Mouse (Mus musculus) limb, embryonic 14.5 days (tissue): ENCODE measurements around the gene Dffb. TPM values are rescaled to one million over a fixed set of nuclear protein-coding genes. Genes with fewer than 3 reads are reported as not detected.
A peak's percentile ranks its signal among the peaks of the same experiment; 100 is the strongest.

Source experiments
- ATAC-seq: fragments of 200-750 bp; cut with Nextera tagmentation; 2 replicates; pipeline ENCODE4 v1.8.0; 2017; ENCODE audit warnings: low read depth, moderate number of reproducible peaks, moderate TSS enrichment; ENCODE audit not compliant: low FRiP score
- DNase-seq: peaks from one replicate; pipeline ENCODE4 v3.0.0-alpha.2; 2015; ENCODE audit warnings: low spot score
- H3K27ac ChIP-seq: fragments of 300-500 bp; sonication (generic); replicated peaks from 2 replicates; pipeline ENCODE4 v1.5.1; 2014; ENCODE audit warnings: low read depth, mild to moderate bottlenecking, low read length, moderate library complexity, mixed read lengths
- H3K27me3 ChIP-seq: fragments of 300-500 bp; sonication (generic); 2 replicates; pipeline ENCODE4 v1.6.1; 2014; ENCODE audit warnings: low read length, mixed read lengths; ENCODE audit not compliant: control insufficient read depth, insufficient read depth
- H3K36me3 ChIP-seq: fragments of 300-500 bp; sonication (generic); 2 replicates; pipeline ENCODE4 v1.6.1; 2014; ENCODE audit warnings: mild to moderate bottlenecking, low read length, moderate library complexity, mixed read lengths; ENCODE audit not compliant: control insufficient read depth, insufficient read depth
- H3K4me1 ChIP-seq: fragments of 300-500 bp; sonication (generic); 2 replicates; pipeline ENCODE4 v1.6.1; 2014; ENCODE audit warnings: antibody characterized with exemption, low read length, mixed read lengths; ENCODE audit not compliant: control insufficient read depth, insufficient read depth
- H3K4me2 ChIP-seq: fragments of 300-500 bp; sonication (generic); replicated peaks from 2 replicates; pipeline ENCODE4 v1.6.1; 2014; ENCODE audit warnings: low read depth, mild to moderate bottlenecking, low read length, moderate library complexity; ENCODE audit not compliant: severe bottlenecking
- H3K4me3 ChIP-seq: fragments of 300-500 bp; sonication (generic); replicated peaks from 2 replicates; pipeline ENCODE4 v1.5.1; 2014; ENCODE audit warnings: low read length
- H3K9ac ChIP-seq: fragments of 300-500 bp; sonication (generic); 2 replicates; pipeline ENCODE4 v1.6.1; 2014; ENCODE audit warnings: mild to moderate bottlenecking, low read depth, low read length, moderate library complexity; ENCODE audit not compliant: severe bottlenecking
- H3K9me3 ChIP-seq: fragments of 300-500 bp; sonication (generic); 2 replicates; pipeline ENCODE4 v1.6.1; 2016; ENCODE audit warnings: low read length; ENCODE audit not compliant: control insufficient read depth
- POLR2A ChIP-seq: fragments of 200-500 bp; IDR thresholded peaks from 2 replicates; pipeline ENCODE4 v1.8.0; 2012; ENCODE audit warnings: inconsistent platforms, mild to moderate bottlenecking, moderate library complexity, borderline replicate concordance; ENCODE audit not compliant: insufficient read depth, insufficient read length; ENCODE audit errors: extremely low read depth
- WGBS: fragments of 180-500 bp; shearing (Covaris S2); extraction: QIAGEN DNeasy Blood & Tissue Kit; methylation state at CpG from one replicate; pipeline ENCODE4 v1.1.7; 2014; 5-methylcytosine and 5-hydroxymethylcytosine counted together
- polyA plus RNA-seq, 2 experiments: library from polyadenylated mRNA; depleted of rRNA in 1 of 2; stranded (reverse) in 1 of 2; unstranded in 1 of 2; fragments of >200 nt; fragmentation: Nextera tagmentation in 1 of 2; extraction: Ambion mirVana in 1 of 2; gene quantifications; 2 replicates each; pipeline versions ENCODE4 v1.2.1 to v1.2.3; 2012 to 2014

The Dffb gene
- polyA plus RNA-seq, 2 experiments: 10.5 to 28.8 TPM

DNA sequence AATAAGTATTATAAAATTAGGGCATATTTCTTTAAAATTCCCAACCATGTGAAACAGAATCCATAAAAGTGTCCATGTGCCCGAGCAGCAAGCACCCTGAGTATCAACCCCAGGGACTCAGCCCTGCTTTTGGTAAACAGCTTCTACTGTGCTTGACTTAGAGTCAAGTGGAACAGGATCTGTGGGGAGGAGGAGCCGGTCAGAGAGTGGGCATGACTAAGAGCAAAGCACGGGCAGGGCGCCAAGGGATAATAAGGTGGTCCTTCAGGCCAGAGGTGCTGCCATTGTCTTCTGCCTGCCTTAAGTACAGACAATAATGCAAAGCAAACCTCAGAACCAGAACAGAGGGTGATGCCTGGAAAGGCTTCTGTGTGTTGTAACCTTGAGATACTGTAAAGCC is 32.8 kb upstream of the Dffb start:
- Histone ChIP-seq H3K27me3 (no peaks in the 10 kb centered on the region), H3K9me3 (no peaks in the 10 kb centered on the region), H3K4me1 (peaks cover 1% of the 10 kb centered on the region), H3K9ac (no peak overlapping the region), H3K27ac (no peak overlapping the region), H3K36me3 (peaks cover 46% of the 10 kb centered on the region), H3K4me2 (no peak overlapping the region), H3K4me3 (no peak overlapping the region)
- no peak for ATAC-seq
- no peak for TF ChIP-seq POLR2A
- 74% methylated on average over 4 of the region's 4 CpGs for WGBS
- DNase-seq: no peak

DNA sequence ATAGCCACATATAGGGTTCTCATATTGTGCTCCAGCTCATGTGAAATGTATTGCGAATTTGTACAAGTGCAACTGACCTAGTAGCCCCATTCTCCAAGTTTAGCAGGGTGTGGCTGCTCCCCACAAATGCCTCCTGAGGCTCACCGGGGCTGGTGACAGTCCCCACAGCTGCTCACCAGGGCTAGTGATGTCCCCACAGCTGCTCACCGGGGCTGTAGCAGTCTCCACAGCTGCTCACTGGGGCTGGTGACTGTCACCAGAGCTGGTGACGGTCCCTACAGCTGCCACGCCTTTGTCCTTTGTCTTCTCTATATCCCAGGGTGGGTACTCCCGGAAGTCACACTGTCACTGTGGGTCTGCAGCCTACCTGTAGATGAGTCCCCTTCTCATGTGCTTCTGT is 31.3 kb upstream of the Dffb start:
- peaks cover 55% of the 10 kb centered on the region for H3K36me3 ChIP-seq
- no peaks in the 10 kb centered on the region for H3K27me3 ChIP-seq
- DNase-seq: no peak
- no peak for TF ChIP-seq POLR2A
- no peak overlapping the region for H3K27ac ChIP-seq
- no peak overlapping the region for H3K9ac ChIP-seq
- 88% methylated on average over 6 of the region's 6 CpGs for WGBS
- H3K4me1 ChIP-seq: no peaks in the 10 kb centered on the region
- ATAC-seq: no peak
- H3K9me3 ChIP-seq: no peaks in the 10 kb centered on the region
- H3K4me3 ChIP-seq: no peak overlapping the region
- H3K4me2 ChIP-seq: no peak overlapping the region

DNA sequence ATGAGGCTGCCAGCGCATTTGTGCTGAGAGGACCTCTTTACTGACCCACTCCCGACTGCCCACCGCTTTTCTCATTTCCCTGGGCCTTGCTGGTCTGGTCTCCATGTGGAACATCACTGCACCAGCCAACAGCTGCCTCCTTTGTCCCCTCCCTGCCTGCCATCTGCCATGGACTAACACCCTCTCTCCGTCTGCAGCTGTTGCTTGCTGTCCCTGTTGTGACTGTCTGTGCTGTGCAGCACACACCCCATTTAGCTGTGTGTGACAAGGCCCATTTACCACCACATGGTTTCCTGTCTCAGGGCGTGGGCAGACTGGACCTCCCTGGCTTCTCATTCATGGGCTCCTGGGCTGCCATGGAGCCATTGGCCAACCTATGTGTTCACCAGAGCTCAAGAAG is 30.6 kb upstream of the Dffb start:
- H3K36me3 ChIP-seq: peaks cover 55% of the 10 kb centered on the region
- no peak for DNase-seq
- 85% methylated on average over 5 of the region's 5 CpGs for WGBS

DNA sequence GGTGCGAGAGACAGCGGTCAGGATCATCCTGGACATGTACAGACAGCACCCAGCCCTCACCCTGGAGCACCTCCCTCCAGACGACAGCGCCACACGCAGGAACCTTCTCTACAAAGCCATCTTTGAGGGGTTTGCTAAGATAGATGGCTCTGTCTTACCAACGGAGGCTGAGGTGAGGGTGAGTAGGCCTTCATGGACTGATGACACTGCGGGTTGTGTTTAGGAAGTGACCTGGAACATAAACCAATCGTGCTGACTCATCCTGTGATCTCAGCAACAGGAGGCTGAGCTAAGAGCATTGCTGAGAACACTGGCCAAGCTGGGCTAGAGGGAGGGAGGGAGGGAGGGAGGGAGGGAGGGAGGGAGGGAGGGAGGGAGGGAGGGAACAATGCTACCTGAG is 18.6 kb upstream of the Dffb start:
- no peak for DNase-seq
- Histone ChIP-seq H3K4me2 (no peak overlapping the region), H3K9me3 (no peaks in the 10 kb centered on the region), H3K4me1 (no peaks in the 10 kb centered on the region), H3K9ac (no peak overlapping the region), H3K27me3 (no peaks in the 10 kb centered on the region), H3K4me3 (no peak overlapping the region), H3K27ac (no peak overlapping the region), H3K36me3 (peaks cover 87% of the 10 kb centered on the region)
- no peak for TF ChIP-seq POLR2A
- WGBS: 83% methylated on average over 8 of the region's 8 CpGs
- no peak for ATAC-seq

More for the DNA sequence above, 30.6 kb upstream of the Dffb start:
- H3K4me1 ChIP-seq: no peaks in the 10 kb centered on the region
- H3K9ac ChIP-seq: no peak overlapping the region
- no peak for TF ChIP-seq POLR2A
- no peak overlapping the region for H3K4me3 ChIP-seq
- H3K9me3 ChIP-seq: no peaks in the 10 kb centered on the region
- peak; percentile 46 for ATAC-seq
- no peak overlapping the region for H3K27ac ChIP-seq
- H3K27me3 ChIP-seq: no peaks in the 10 kb centered on the region
- H3K4me2 ChIP-seq: no peak overlapping the region

DNA sequence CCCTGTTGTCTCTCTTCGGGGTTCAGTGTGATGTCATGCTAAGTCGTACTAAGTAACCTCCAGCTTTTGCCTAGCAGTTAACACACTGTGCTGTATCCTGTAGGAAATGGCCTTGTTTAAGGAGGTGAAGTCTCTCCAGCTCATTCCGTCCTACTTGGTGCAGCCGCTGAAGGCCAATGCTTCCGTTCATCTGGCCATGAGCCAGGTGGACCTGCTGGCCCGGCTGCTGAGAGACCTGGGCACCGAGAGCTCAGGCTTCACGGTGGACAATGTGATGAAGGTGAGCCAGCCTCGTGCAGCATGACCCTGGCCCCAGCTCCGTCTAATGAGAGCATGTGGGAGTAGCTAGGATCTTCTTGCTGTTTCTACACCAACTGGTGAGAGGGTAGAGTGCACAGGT is 17.8 kb upstream of the Dffb start:
- no peak for DNase-seq
- H3K27ac ChIP-seq: no peak overlapping the region
- H3K4me1 ChIP-seq: no peaks in the 10 kb centered on the region
- 91% methylated on average over 10 of the region's 10 CpGs for WGBS
- ATAC-seq: no peak
- no peak overlapping the region for H3K4me2 ChIP-seq
- no peak overlapping the region for H3K4me3 ChIP-seq
- no peaks in the 10 kb centered on the region for H3K27me3 ChIP-seq
- no peak for TF ChIP-seq POLR2A
- no peak overlapping the region for H3K9ac ChIP-seq
- H3K36me3 ChIP-seq: peaks cover 87% of the 10 kb centered on the region
- H3K9me3 ChIP-seq: no peaks in the 10 kb centered on the region

DNA sequence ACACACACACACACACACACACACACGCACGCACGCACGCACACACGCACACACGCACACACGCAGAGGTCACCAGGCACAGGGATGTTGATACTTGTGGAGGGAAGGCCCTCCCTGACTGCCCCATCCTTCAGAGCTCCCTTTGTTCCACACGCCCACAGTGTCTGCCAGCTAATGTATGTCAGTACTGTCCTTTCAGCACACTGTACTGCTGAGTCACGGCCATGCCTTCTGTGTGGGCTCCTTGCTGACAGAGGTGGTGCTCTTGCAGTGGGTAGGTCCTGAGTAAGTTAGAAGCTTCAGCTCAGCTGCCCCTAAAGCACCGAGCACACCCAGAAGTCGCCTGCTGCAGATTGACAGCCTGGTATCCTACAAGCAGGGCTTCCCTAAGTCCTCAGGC is 5.5 kb upstream of the Dffb start:
- H3K36me3 ChIP-seq: peaks cover 61% of the 10 kb centered on the region
- H3K27ac ChIP-seq: no peak overlapping the region
- ATAC-seq (no peak), DNase-seq (no peak)
- H3K4me3 ChIP-seq: no peak overlapping the region
- no peak for TF ChIP-seq POLR2A
- no peaks in the 10 kb centered on the region for H3K9me3 ChIP-seq
- no peaks in the 10 kb centered on the region for H3K27me3 ChIP-seq
- peaks cover 8% of the 10 kb centered on the region for H3K4me1 ChIP-seq
- WGBS: 96% methylated on average over 11 of the region's 11 CpGs
- H3K4me2 ChIP-seq: no peak overlapping the region
- H3K9ac ChIP-seq: no peak overlapping the region
